Mouse (Mus musculus): ENCODE data around the gene Hnf1a. TPM values are rescaled to one million over a fixed set of nuclear protein-coding genes. Genes with fewer than 3 reads are reported as not detected.

Hnf1a gene
- total and polyA plus RNA-seq, 3 experiments, result 0.38 TPM; not detected in 2

GRCm38 (mm10) chr5:114908598-114909305 is 62.1 kb downstream of the Hnf1a start:
- no peak overlapping the region; the same call in 1 of the 2 replicates for H3K4me3 ChIP-seq (ENCODE audit: low read depth, low read length)
- peaks cover 4% of the 10 kb centered on the region; the same call in 1 of the 2 replicates for H3K9me3 ChIP-seq (replicated peaks)
- ATAC-seq (ENCODE audit: extremely low read depth, insufficient number of reproducible peaks, low FRiP score, poor library complexity, severe bottlenecking) (no peak), DNase-seq (ENCODE audit: low spot score) (no peak)
- TF ChIP-seq TAL1 (conservative IDR thresholded peaks at IDR 0.05; ENCODE audit: low read depth, low read length) (no peak), GATA1 (IDR thresholded peaks at IDR 0.05; ENCODE audit: borderline replicate concordance, low read length) (no peak), GATA2 (IDR thresholded peaks at IDR 0.05; ENCODE audit: borderline replicate concordance, low read depth, low read length) (no peak), POLR2AphosphoS5 (IDR thresholded peaks at IDR 0.05; ENCODE audit: insufficient replicate concordance, low read depth, low read length) (no peak), CTCF (IDR thresholded peaks at IDR 0.05; ENCODE audit: low read depth, low read length) (no peak)
- H3K27me3 ChIP-seq (ENCODE audit: insufficient read depth, low read length), result no peaks in the 10 kb centered on the region
- peaks cover 6% of the 10 kb centered on the region for H3K4me1 ChIP-seq (ENCODE audit: insufficient read depth, low read depth, low read length)
- H3K36me3 ChIP-seq (replicated peaks), result no peaks in the 10 kb centered on the region

GRCm38 (mm10) chr5:114902413-114902812 is 68.5 kb downstream of the Hnf1a start:
- peaks cover under 1% of the 10 kb centered on the region; the same call in 1 of the 2 replicates for H3K4me1 ChIP-seq (ENCODE audit: insufficient read depth, low read depth, low read length)
- H3K9me3 ChIP-seq (replicated peaks), result peaks cover 4% of the 10 kb centered on the region; the same call in 1 of the 2 replicates
- no peak for ATAC-seq (ENCODE audit: extremely low read depth, insufficient number of reproducible peaks, low FRiP score, poor library complexity, severe bottlenecking)
- DNase-seq (ENCODE audit: low spot score), result no peak
- TF ChIP-seq TAL1 (conservative IDR thresholded peaks at IDR 0.05; ENCODE audit: low read depth, low read length), result no peak
- TF ChIP-seq GATA2 (IDR thresholded peaks at IDR 0.05; ENCODE audit: borderline replicate concordance, low read depth, low read length), result no peak
- no peak for TF ChIP-seq GATA1 (IDR thresholded peaks at IDR 0.05; ENCODE audit: borderline replicate concordance, low read length)
- TF ChIP-seq CTCF (IDR thresholded peaks at IDR 0.05; ENCODE audit: low read depth, low read length), result peak; percentile 49; the same call in 1 of the 2 replicates
- TF ChIP-seq POLR2AphosphoS5 (IDR thresholded peaks at IDR 0.05; ENCODE audit: insufficient replicate concordance, low read depth, low read length), result no peak
- no peak overlapping the region for H3K4me3 ChIP-seq (ENCODE audit: low read depth, low read length)
- no peaks in the 10 kb centered on the region for H3K36me3 ChIP-seq (replicated peaks)
- peaks cover 18% of the 10 kb centered on the region for H3K27me3 ChIP-seq (ENCODE audit: insufficient read depth, low read length)

Other genes starting within 250 kb of the Hnf1a start
- gene Ankrd13a, start 196.4 kb downstream of the Hnf1a start, total RNA-seq (2014; fragmentation: Nextera tagmentation), result 779 and 780 TPM in 2 replicates
- gene Ankrd13a, start 196.4 kb downstream of the Hnf1a start, total RNA-seq (2017), result 554 and 576 TPM in 2 replicates
- 737 and 869 TPM in 2 replicates for gene Ankrd13a, start 196.4 kb downstream of the Hnf1a start, polyA plus RNA-seq (2012)
- 213 and 227 TPM in 2 replicates for gene Git2, start 195.6 kb downstream of the Hnf1a start, total RNA-seq (2014; fragmentation: Nextera tagmentation)
- 101 and 104 TPM in 2 replicates for gene Git2, start 195.6 kb downstream of the Hnf1a start, total RNA-seq (2017)
- 201 and 245 TPM in 2 replicates for gene Git2, start 195.6 kb downstream of the Hnf1a start, polyA plus RNA-seq (2012)
- 10.8 and 12.0 TPM in 2 replicates for gene 1500011B03Rik, start 147.6 kb downstream of the Hnf1a start, total RNA-seq (2014; fragmentation: Nextera tagmentation)
- 1.9 and 2.0 TPM in 2 replicates for gene 1500011B03Rik, start 147.6 kb downstream of the Hnf1a start, total RNA-seq (2017)
- gene 1500011B03Rik, start 147.6 kb downstream of the Hnf1a start, polyA plus RNA-seq (2012), result 0.45 and 0.94 TPM in 2 replicates
- gene 4930519G04Rik, start 117.4 kb downstream of the Hnf1a start, total RNA-seq (2014; fragmentation: Nextera tagmentation), result not detected in 2 replicates
- gene 4930519G04Rik, start 117.4 kb downstream of the Hnf1a start, total RNA-seq (2017), result not detected in 2 replicates
- not detected in 2 replicates for gene 4930519G04Rik, start 117.4 kb downstream of the Hnf1a start, polyA plus RNA-seq (2012)
- gene Gm9936, start 112.4 kb downstream of the Hnf1a start, total RNA-seq (2014; fragmentation: Nextera tagmentation), result not detected in 2 replicates
- 0.06 and 0.22 TPM in 2 replicates for gene Gm9936, start 112.4 kb downstream of the Hnf1a start, total RNA-seq (2017)
- gene Gm9936, start 112.4 kb downstream of the Hnf1a start, polyA plus RNA-seq (2012), result not detected in 2 replicates
- not detected in 2 replicates for gene Oasl2, start 74.2 kb downstream of the Hnf1a start, total RNA-seq (2014; fragmentation: Nextera tagmentation)
- gene Oasl2, start 74.2 kb downstream of the Hnf1a start, total RNA-seq (2017), result 0.29 and 0.33 TPM in 2 replicates
- gene Oasl2, start 74.2 kb downstream of the Hnf1a start, polyA plus RNA-seq (2012), result not detected in 2 replicates
- gene Oasl1, start 47.9 kb downstream of the Hnf1a start, total RNA-seq (2014; fragmentation: Nextera tagmentation), result 6.8 and 21.9 TPM in 2 replicates
- 4.2 and 5.4 TPM in 2 replicates for gene Oasl1, start 47.9 kb downstream of the Hnf1a start, total RNA-seq (2017)
- 14.0 and 18.0 TPM in 2 replicates for gene Oasl1, start 47.9 kb downstream of the Hnf1a start, polyA plus RNA-seq (2012)
- gene 2210016L21Rik, start 28.9 kb downstream of the Hnf1a start, total RNA-seq (2014; fragmentation: Nextera tagmentation), result 30.0 and 30.2 TPM in 2 replicates
- 31.7 and 34.3 TPM in 2 replicates for gene 2210016L21Rik, start 28.9 kb downstream of the Hnf1a start, total RNA-seq (2017)
- gene 2210016L21Rik, start 28.9 kb downstream of the Hnf1a start, polyA plus RNA-seq (2012), result 36.5 and 38.7 TPM in 2 replicates
- gene Sppl3, start 40.0 kb upstream of the Hnf1a start, total RNA-seq (2014; fragmentation: Nextera tagmentation), result 53.9 and 69.2 TPM in 2 replicates
- 31.8 and 35.9 TPM in 2 replicates for gene Sppl3, start 40.0 kb upstream of the Hnf1a start, total RNA-seq (2017)
- 29.5 and 33.9 TPM in 2 replicates for gene Sppl3, start 40.0 kb upstream of the Hnf1a start, polyA plus RNA-seq (2012)
- gene Gm10401, start 127.2 kb upstream of the Hnf1a start, total RNA-seq (2014; fragmentation: Nextera tagmentation), result not detected in 2 replicates
- gene Gm10401, start 127.2 kb upstream of the Hnf1a start, total RNA-seq (2017), result 0.46 and 0.49 TPM in 2 replicates
- not detected in 2 replicates for gene Gm10401, start 127.2 kb upstream of the Hnf1a start, polyA plus RNA-seq (2012)
- 23.4 and 28.1 TPM in 2 replicates for gene Acads, start 148.3 kb upstream of the Hnf1a start, total RNA-seq (2014; fragmentation: Nextera tagmentation)
- gene Acads, start 148.3 kb upstream of the Hnf1a start, total RNA-seq (2017), result 23.0 and 26.3 TPM in 2 replicates
- 62.6 and 63.4 TPM in 2 replicates for gene Acads, start 148.3 kb upstream of the Hnf1a start, polyA plus RNA-seq (2012)
- gene Unc119b, start 163.9 kb upstream of the Hnf1a start, total RNA-seq (2014; fragmentation: Nextera tagmentation), result 12.2 and 12.5 TPM in 2 replicates
- 14.3 and 16.0 TPM in 2 replicates for gene Unc119b, start 163.9 kb upstream of the Hnf1a start, total RNA-seq (2017)
- 32.8 and 32.9 TPM in 2 replicates for gene Unc119b, start 163.9 kb upstream of the Hnf1a start, polyA plus RNA-seq (2012)
- 191 and 201 TPM in 2 replicates for gene Mlec, start 187.1 kb upstream of the Hnf1a start, total RNA-seq (2014; fragmentation: Nextera tagmentation)
- 198 and 202 TPM in 2 replicates for gene Mlec, start 187.1 kb upstream of the Hnf1a start, total RNA-seq (2017)
- gene Mlec, start 187.1 kb upstream of the Hnf1a start, polyA plus RNA-seq (2012), result 105 and 119 TPM in 2 replicates
- gene Cabp1, start 223.3 kb upstream of the Hnf1a start, total RNA-seq (2014; fragmentation: Nextera tagmentation), result not detected in 2 replicates
- gene Cabp1, start 223.3 kb upstream of the Hnf1a start, total RNA-seq (2017), result 0.06 and 0.27 TPM in 2 replicates
- gene Cabp1, start 223.3 kb upstream of the Hnf1a start, polyA plus RNA-seq (2012), result not detected in 2 replicates

All from G1E (cell line).